Comparison of ENCODE assay signal across 21 mouse cellular contexts in the genomic region with DNA sequence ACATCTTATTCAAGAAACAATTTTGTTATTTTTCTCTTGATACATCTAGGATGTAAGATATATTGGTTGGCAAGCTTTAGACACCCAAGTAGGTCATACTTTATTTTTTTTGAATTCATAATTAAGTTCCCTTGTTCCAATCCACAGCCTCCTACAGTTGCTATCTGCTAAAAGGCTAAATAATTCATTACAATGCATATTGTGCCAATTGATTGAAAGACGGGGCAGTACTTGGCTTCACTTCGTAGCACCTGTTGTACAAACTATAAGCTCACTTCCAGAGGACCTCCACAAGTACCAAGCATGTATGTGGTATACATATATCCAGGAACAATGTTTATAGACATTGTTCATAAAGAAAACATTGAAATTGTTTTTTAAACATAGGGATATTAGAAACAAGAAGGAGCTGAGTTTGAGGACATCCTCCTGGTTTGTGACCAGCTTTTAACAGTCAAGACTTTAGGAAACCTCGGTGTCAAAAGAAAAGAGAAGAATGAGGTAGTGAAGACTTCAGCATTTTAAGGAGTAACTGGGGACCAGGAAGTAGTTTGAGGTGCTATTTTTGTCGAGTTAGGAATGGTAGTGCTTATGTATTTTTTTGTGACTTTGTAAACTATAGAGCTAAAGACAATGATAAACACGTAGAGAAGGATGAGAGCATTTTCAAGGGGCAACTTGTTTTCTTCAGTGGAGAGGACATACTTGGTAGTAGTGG. TPM values are rescaled to one million over a fixed set of nuclear protein-coding genes. Genes with fewer than 3 reads are reported as not detected.
DNase-seq lines count a peak whose midpoint lies in the region; ATAC-seq and TF ChIP-seq lines count a peak whose summit lies in the region.
"Had no signal": no experiment of that assay in that cellular context is flagged by ENCODE, and none has a peak within 500 bp of the region (broad histone marks: within the 10 kb centered on the region; RNA-seq: fewer than 3 reads in every experiment).

No protein-coding gene starts in this region.

- H3K4me3 ChIP-seq in lung, embryonic 14.5 days (ENCODE audit: low read depth, low read length): no peak overlapping the region
- H3K4me3 ChIP-seq in CH12.LX (replicated peaks in 1 of 3; ENCODE audit: low read depth in 2 of 3, low read length in 2 of 3, poor library complexity in 1 of 3) (no peak overlapping the region), myocyte (no peak overlapping the region)
- H3K4me3 ChIP-seq: forebrain, embryonic 13.5 days; heart, adult 2 months; heart, embryonic 13.5 days; neural tube, embryonic 12.5 days had no signal

- no peak overlapping the region for H3K4me2 ChIP-seq in lung, embryonic 14.5 days
- H3K4me2 ChIP-seq in CH12.LX (ENCODE audit: insufficient read depth, low read depth, poor library complexity, severe bottlenecking) (no peak overlapping the region), myocyte (ENCODE audit: low read depth) (no peak overlapping the region)
- H3K4me2 ChIP-seq: forebrain, embryonic 13.5 days; hindbrain, embryonic 14.5 days; neural tube, embryonic 12.5 days had no signal

- no peak for TF ChIP-seq RAD21 in CH12.LX (IDR thresholded peaks at IDR 0.05; ENCODE audit: low read depth, low read length)

- DNase-seq in lung, embryonic 14.5 days: peak; percentile 38
- no peak for DNase-seq in lung, adult 18-20 months
- peak; percentile 23 for DNase-seq in CH12.LX (ENCODE audit: extremely low read depth)
- DNase-seq in NIH3T3 (ENCODE audit: low read depth): peak; percentile 28
- DNase-seq in frontal cortex, postnatal 14 days (ENCODE audit: low spot score in 2 of 2): no peak
- DNase-seq in frontal cortex, postnatal 25 days (ENCODE audit: low spot score in 2 of 2): no peak
- DNase-seq: cerebellum, adult 9-11 months; gastrocnemius, postnatal 36 days; heart, adult 2 months; kidney, adult 8-10 months; layer of hippocampus, adult 9-11 months had no signal

- no peak for TF ChIP-seq EP300 in CH12.LX (IDR thresholded peaks at IDR 0.05; ENCODE audit: low read length)

- H3K27me3 ChIP-seq in lung, embryonic 14.5 days (ENCODE audit: insufficient read depth, low read length): no peaks in the 10 kb centered on the region
- no peaks in the 10 kb centered on the region for H3K27me3 ChIP-seq in CH12.LX (replicated peaks)
- no peaks in the 10 kb centered on the region for H3K27me3 ChIP-seq in myocyte (ENCODE audit: control insufficient read depth, insufficient read depth, insufficient read length)
- H3K27me3 ChIP-seq: forebrain, embryonic 13.5 days; heart, embryonic 13.5 days; liver, embryonic 15.5 days; neural tube, embryonic 12.5 days had no signal

- no peaks in the 10 kb centered on the region for H3K9me3 ChIP-seq in lung, embryonic 14.5 days (ENCODE audit: low read depth, low read length)
- H3K9me3 ChIP-seq in CH12.LX (replicated peaks; ENCODE audit: low read length): no peaks in the 10 kb centered on the region
- H3K9me3 ChIP-seq: forebrain, embryonic 13.5 days; G1E; heart, embryonic 13.5 days; liver, embryonic 15.5 days; neural tube, embryonic 12.5 days had no signal

- no peak overlapping the region for H3K9ac ChIP-seq in lung, embryonic 14.5 days
- no peak overlapping the region for H3K9ac ChIP-seq in CH12.LX (ENCODE audit: insufficient read depth, low read depth)
- H3K9ac ChIP-seq: forebrain, embryonic 13.5 days; heart, embryonic 13.5 days; hindbrain, embryonic 14.5 days; liver, embryonic 15.5 days; neural tube, embryonic 12.5 days had no signal

- TF ChIP-seq CTCF in lung, embryonic 14.5 days (IDR thresholded peaks at IDR 0.05; ENCODE audit: low read depth): no peak
- TF ChIP-seq CTCF in CH12.LX (conservative IDR thresholded peaks at IDR 0.05 in 1 of 2, IDR thresholded peaks at IDR 0.05 in 1 of 2; ENCODE audit: low read depth in 2 of 2, low read length in 2 of 2): no peak

- dilution Hi-C loops in CH12.LX (cut with MboI; ENCODE audit: extremely low pct_ligation_motif_present, extremely low pct_unique_long_range_greater_than_20kb, low sequenced_read_pairs): no loop called here

- peak; percentile 4; the same call in 1 of the 2 replicates for TF ChIP-seq POLR2A in CH12.LX (IDR thresholded peaks at IDR 0.05; ENCODE audit: low read depth, low read length)
- TF ChIP-seq POLR2A in myocyte (IDR thresholded peaks at IDR 0.05; ENCODE audit: insufficient read length, low read depth): no peak

- peaks cover 31% of the 10 kb centered on the region for H3K79me2 ChIP-seq in CH12.LX (replicated peaks; ENCODE audit: control insufficient read depth, extremely low read depth, insufficient read depth, poor library complexity, severe bottlenecking)
- peaks cover 30% of the 10 kb centered on the region for H3K79me2 ChIP-seq in myocyte (ENCODE audit: control insufficient read depth, insufficient read depth)

- H3K36me3 ChIP-seq in lung, embryonic 14.5 days (ENCODE audit: insufficient read depth): peaks cover 52% of the 10 kb centered on the region
- H3K36me3 ChIP-seq in CH12.LX (replicated peaks in 1 of 2; ENCODE audit: control insufficient read depth in 1 of 2, insufficient read depth in 1 of 2, low read length in 1 of 2) (peaks cover 36 to 57% of the 10 kb centered on the region in 2 experiments), myocyte (ENCODE audit: control insufficient read depth, insufficient read depth) (peaks cover 58% of the 10 kb centered on the region)

- in situ Hi-C loops in CH12.LX (cut with MboI; ENCODE audit: low pct_ligation_motif_present, low pct_unique_long_range_greater_than_20kb, low sequenced_read_pairs): loop anchor here (25.0 kb wide), 1 partner anchor 309 kb away; a partner anchor contains a TSS

- no peaks in the 10 kb centered on the region for H3K4me1 ChIP-seq in lung, embryonic 14.5 days (ENCODE audit: insufficient read depth)
- H3K4me1 ChIP-seq in CH12.LX (ENCODE audit: control insufficient read depth in 1 of 2, insufficient read depth in 2 of 2): peaks cover 0 to 21% of the 10 kb centered on the region in 2 experiments; a peak in 2 of 4 replicates

- 63% methylated on average over 5 of the region's 5 CpGs for WGBS in lung, embryonic 14.5 days

- ATAC-seq in lung, embryonic 14.5 days (ENCODE audit: insufficient read depth): no peak
- ATAC-seq: CD4-positive, CD25-positive, alpha-beta regulatory T cell, adult 4 months; forebrain, embryonic 13.5 days; lung, postnatal 0 days had no signal

- H3ac ChIP-seq in myocyte (ENCODE audit: control insufficient read depth, insufficient read length): no peak overlapping the region

- H3K27ac ChIP-seq in lung, embryonic 14.5 days (ENCODE audit: low read depth): no peak overlapping the region
- H3K27ac ChIP-seq in CH12.LX (ENCODE audit: insufficient read depth, low read depth): no peak overlapping the region
- H3K27ac ChIP-seq: forebrain, embryonic 13.5 days; heart, adult 2 months; heart, embryonic 13.5 days; hindbrain, embryonic 14.5 days; liver, embryonic 15.5 days; macrophage; neural tube, embryonic 12.5 days had no signal

TF ChIP-seq in CH12.LX, 34 proteins besides CTCF, POLR2A, EP300 and RAD21 (continues in another document):
- TF ChIP-seq PAX5 (IDR thresholded peaks at IDR 0.05; ENCODE audit: low read length) (no peak), GABPA (IDR thresholded peaks at IDR 0.05; ENCODE audit: insufficient replicate concordance, low read depth, low read length) (no peak), ZMIZ1 (IDR thresholded peaks at IDR 0.05; ENCODE audit: low read depth, low read length) (peak; percentile 75; the same call in 1 of the 2 replicates), ZC3H11A (IDR thresholded peaks at IDR 0.05; ENCODE audit: low read depth, low read length) (no peak), BHLHE40 (IDR thresholded peaks at IDR 0.05; ENCODE audit: low read depth, low read length) (no peak), TCF12 (IDR thresholded peaks at IDR 0.05; ENCODE audit: low read depth, low read length) (no peak), ELF1 (IDR thresholded peaks at IDR 0.05; ENCODE audit: low read depth, low read length) (no peak)

TF ChIP-seq in myocyte, 11 proteins besides CTCF, POLR2A, EP300 and RAD21:
- TF ChIP-seq SRF (IDR thresholded peaks at IDR 0.05; ENCODE audit: control insufficient read depth, insufficient read length, low read depth) (no peak), POLR2AphosphoS2 (IDR thresholded peaks at IDR 0.05; ENCODE audit: insufficient read length, low read depth) (peak; percentile 63)

RNA-seq across cellular contexts. Expression of a gene that starts 2.4 kb away (rescaled TPM):
- 37.5 and 40.9 TPM in 2 replicates for polyA plus RNA-seq in lung, embryonic 14.5 days (2014; fragmentation: Nextera tagmentation; extraction: Ambion mirVana)
- 58.6 and 60.6 TPM in 2 replicates for total RNA-seq in CH12.LX (2012; rRNA removed)
- 68.8 and 72.1 TPM in 2 replicates for total RNA-seq in CH12.LX (2014; rRNA removed)
- 49.2 and 51.3 TPM in 2 replicates for polyA plus RNA-seq in CH12.LX (2012; ENCODE audit: insufficient read length, low read depth)
- 42.8 TPM for polyA plus RNA-seq in myocyte (2012; fragmentation: generic; extraction: Trizol)

RNA-seq across cellular contexts. Expression of a gene that starts 2.6 kb away (rescaled TPM):
- 396 and 414 TPM in 2 replicates for polyA plus RNA-seq in lung, embryonic 14.5 days (2014; fragmentation: Nextera tagmentation; extraction: Ambion mirVana)
- total RNA-seq in CH12.LX (2012; rRNA removed) (292 and 319 TPM in 2 replicates), CH12.LX (2014; rRNA removed) (110 and 130 TPM in 2 replicates)
- polyA plus RNA-seq in CH12.LX (2012; ENCODE audit: insufficient read length, low read depth) (255 and 303 TPM in 2 replicates), myocyte (2012; fragmentation: generic; extraction: Trizol) (417 TPM)

RNA-seq across cellular contexts. Expression of a gene that starts 19.5 kb away (rescaled TPM):
- polyA plus RNA-seq in lung, embryonic 14.5 days (2014; fragmentation: Nextera tagmentation; extraction: Ambion mirVana): 11.0 and 16.6 TPM in 2 replicates
- total RNA-seq in CH12.LX (2012; rRNA removed) (14.7 and 18.8 TPM in 2 replicates), CH12.LX (2014; rRNA removed) (10.5 and 17.0 TPM in 2 replicates)
- polyA plus RNA-seq in CH12.LX (2012; ENCODE audit: insufficient read length, low read depth) (15.3 and 18.4 TPM in 2 replicates), myocyte (2012; fragmentation: generic; extraction: Trizol) (10.0 TPM)

RNA-seq across cellular contexts. Expression of a gene that starts 33.6 kb away (rescaled TPM):
- polyA plus RNA-seq in lung, embryonic 14.5 days (2014; fragmentation: Nextera tagmentation; extraction: Ambion mirVana): 563 and 569 TPM in 2 replicates
- total RNA-seq in CH12.LX (2012; rRNA removed) (212 and 232 TPM in 2 replicates), CH12.LX (2014; rRNA removed) (417 and 491 TPM in 2 replicates)
- polyA plus RNA-seq in CH12.LX (2012; ENCODE audit: insufficient read length, low read depth) (376 and 400 TPM in 2 replicates), myocyte (2012; fragmentation: generic; extraction: Trizol) (53.7 TPM)

RNA-seq across cellular contexts. Expression of a gene that starts 34.7 kb away (rescaled TPM):
- 36.9 and 41.2 TPM in 2 replicates for polyA plus RNA-seq in lung, embryonic 14.5 days (2014; fragmentation: Nextera tagmentation; extraction: Ambion mirVana)
- total RNA-seq in CH12.LX (2012; rRNA removed): 9.6 and 13.2 TPM in 2 replicates
- 20.7 and 25.2 TPM in 2 replicates for total RNA-seq in CH12.LX (2014; rRNA removed)
- polyA plus RNA-seq in CH12.LX (2012; ENCODE audit: insufficient read length, low read depth): 33.4 and 36.5 TPM in 2 replicates
- polyA plus RNA-seq in myocyte (2012; fragmentation: generic; extraction: Trizol): 4.0 TPM

Comparison
In these comparisons a context has a peak if more than half of its experiments do, and no peak if none do; other contexts are left out.
1. DNase-seq: peak in lung, embryonic 14.5 days (single experiment), CH12.LX (single experiment) and NIH3T3 (single experiment); none in lung, adult 18-20 months (0 of 2), frontal cortex, postnatal 14 days (0 of 2) and frontal cortex, postnatal 25 days (0 of 2).